ENCODE assay signal across 9 mouse cellular contexts in genomic region chr11:85323567-85324330, GRCm38 (mm10). TPM values are rescaled to one million over a fixed set of nuclear protein-coding genes. Genes with fewer than 3 reads are reported as not detected.
DNase-seq lines count a peak whose midpoint lies in the region; ATAC-seq and TF ChIP-seq lines count a peak whose summit lies in the region.
"Had no signal": no experiment of that assay in that cellular context is flagged by ENCODE, and none has a peak within 500 bp of the region (broad histone marks: within the 10 kb centered on the region; RNA-seq: fewer than 3 reads in every experiment).

No protein-coding gene starts in this region.

- H3K4me3 ChIP-seq in CH12.LX (replicated peaks in 1 of 3; ENCODE audit: low read depth in 2 of 3, low read length in 2 of 3, poor library complexity in 1 of 3) (peak overlapping the region in 1 of 3 experiments; percentile 40), myocyte (no peak overlapping the region)
- H3K4me3 ChIP-seq in forebrain, embryonic 10.5 days: no peak overlapping the region

- H3K79me2 ChIP-seq in CH12.LX (replicated peaks; ENCODE audit: control insufficient read depth, extremely low read depth, insufficient read depth, poor library complexity, severe bottlenecking): peaks cover 41% of the 10 kb centered on the region
- peaks cover 45% of the 10 kb centered on the region for H3K79me2 ChIP-seq in myocyte (ENCODE audit: control insufficient read depth, insufficient read depth)

- in situ Hi-C loops in CH12.LX (cut with MboI; ENCODE audit: low pct_ligation_motif_present, low pct_unique_long_range_greater_than_20kb, low sequenced_read_pairs): no loop called here

- no peak for TF ChIP-seq EP300 in CH12.LX (IDR thresholded peaks at IDR 0.05; ENCODE audit: low read length)

- 73% methylated on average over 9 of the region's 9 CpGs for WGBS in forebrain, embryonic 10.5 days

- H3K27ac ChIP-seq in CH12.LX (ENCODE audit: insufficient read depth, low read depth): peak overlapping the region; percentile 55; the same call in 1 of the 2 replicates
- H3K27ac ChIP-seq in forebrain, embryonic 10.5 days: no peak overlapping the region

- TF ChIP-seq RAD21 in CH12.LX (IDR thresholded peaks at IDR 0.05; ENCODE audit: low read depth, low read length): no peak

- no peak overlapping the region for H3ac ChIP-seq in myocyte (ENCODE audit: control insufficient read depth, insufficient read length)

- H3K27me3 ChIP-seq in CH12.LX (replicated peaks): no peaks in the 10 kb centered on the region
- H3K27me3 ChIP-seq in myocyte (ENCODE audit: control insufficient read depth, insufficient read depth, insufficient read length): no peaks in the 10 kb centered on the region
- no peaks in the 10 kb centered on the region for H3K27me3 ChIP-seq in forebrain, embryonic 10.5 days (ENCODE audit: poor library complexity, severe bottlenecking)

- H3K4me1 ChIP-seq in CH12.LX (ENCODE audit: control insufficient read depth in 1 of 2, insufficient read depth in 2 of 2): peaks cover 2 to 16% of the 10 kb centered on the region in 2 experiments; a peak in 2 of 4 replicates
- H3K4me1 ChIP-seq in forebrain, embryonic 10.5 days: peaks cover 10% of the 10 kb centered on the region

- no peaks in the 10 kb centered on the region for H3K9me3 ChIP-seq in CH12.LX (replicated peaks; ENCODE audit: low read length)
- no peaks in the 10 kb centered on the region for H3K9me3 ChIP-seq in forebrain, embryonic 10.5 days

- peaks cover 10 to 57% of the 10 kb centered on the region in 2 experiments for H3K36me3 ChIP-seq in CH12.LX (replicated peaks in 1 of 2; ENCODE audit: control insufficient read depth in 1 of 2, insufficient read depth in 1 of 2, low read length in 1 of 2)
- H3K36me3 ChIP-seq in myocyte (ENCODE audit: control insufficient read depth, insufficient read depth): no peaks in the 10 kb centered on the region
- peaks cover 47% of the 10 kb centered on the region for H3K36me3 ChIP-seq in forebrain, embryonic 10.5 days (replicated peaks)

- H3K4me2 ChIP-seq in CH12.LX (ENCODE audit: insufficient read depth, low read depth, poor library complexity, severe bottlenecking): peak overlapping the region; percentile 1
- H3K4me2 ChIP-seq in myocyte (ENCODE audit: low read depth): peak overlapping the region; percentile 35

- DNase-seq in layer of hippocampus, adult 9-11 months: peak; percentile 36
- no peak for DNase-seq in layer of hippocampus, postnatal 25 days (ENCODE audit: extremely low spot score in 1 of 2, low spot score in 1 of 2)
- DNase-seq in CH12.LX (ENCODE audit: extremely low read depth): peak; percentile 33
- no peak for DNase-seq in c-Kit-positive CD71-positive TER-119-positive erythroid progenitor cells, embryonic 14.5 days (ENCODE audit: low spot score)
- no peak for DNase-seq in forebrain, embryonic 10.5 days (ENCODE audit: extremely low spot score, low spot score)
- no peak for DNase-seq in layer of hippocampus, adult 9-10 months (ENCODE audit: low spot score)
- DNase-seq: lung, postnatal 14 days had no signal

- TF ChIP-seq CTCF in CH12.LX (conservative IDR thresholded peaks at IDR 0.05 in 1 of 2, IDR thresholded peaks at IDR 0.05 in 1 of 2; ENCODE audit: low read depth in 2 of 2, low read length in 2 of 2): 0 out of 4 replicates have a peak, but pooled peaks of 1 of the 2 experiments have one; percentile 9

- TF ChIP-seq POLR2A in CH12.LX (IDR thresholded peaks at IDR 0.05; ENCODE audit: low read depth, low read length) (peak; percentile 53; the same call in 1 of the 2 replicates), myocyte (IDR thresholded peaks at IDR 0.05; ENCODE audit: insufficient read length, low read depth) (no peak)

- H3K9ac ChIP-seq in CH12.LX (ENCODE audit: insufficient read depth, low read depth): 0 out of 2 replicates have a peak overlapping the region, but pooled peaks have one; percentile 28

- peak; percentile 97 for ATAC-seq in hematopoietic stem cell, adult 5-6 weeks (replicated peaks in 1 of 2; ENCODE audit: insufficient read depth in 1 of 2, low FRiP score in 2 of 2, low TSS enrichment in 1 of 2, low read depth in 1 of 2, poor library complexity in 2 of 2, severe bottlenecking in 2 of 2)

- dilution Hi-C loops in CH12.LX (cut with MboI; ENCODE audit: extremely low pct_ligation_motif_present, extremely low pct_unique_long_range_greater_than_20kb, low sequenced_read_pairs): no loop called here

TF ChIP-seq in CH12.LX, 34 proteins besides CTCF, POLR2A, EP300 and RAD21 (continues in another document):
- TF ChIP-seq PAX5 (IDR thresholded peaks at IDR 0.05; ENCODE audit: low read length): no peak
- no peak for TF ChIP-seq HCFC1 (IDR thresholded peaks at IDR 0.05; ENCODE audit: low read depth, low read length)
- TF ChIP-seq MXI1 (IDR thresholded peaks at IDR 0.05; ENCODE audit: low read depth, low read length): peak; percentile 49
- TF ChIP-seq ZKSCAN1 (IDR thresholded peaks at IDR 0.05; ENCODE audit: borderline replicate concordance, low read depth, low read length): no peak
- TF ChIP-seq MAFK (IDR thresholded peaks at IDR 0.05; ENCODE audit: insufficient replicate concordance, low read length): peak; percentile 60; the same call in 1 of the 2 replicates
- peak; percentile 85 for TF ChIP-seq TBP (conservative IDR thresholded peaks at IDR 0.05; ENCODE audit: low read depth, low read length)
- no peak for TF ChIP-seq IRF4 (IDR thresholded peaks at IDR 0.05; ENCODE audit: low read depth, low read length)
- TF ChIP-seq CHD1 (IDR thresholded peaks at IDR 0.05; ENCODE audit: low read depth, low read length): no peak
- peak; percentile 92 for TF ChIP-seq MYC (IDR thresholded peaks at IDR 0.05; ENCODE audit: low read depth, low read length)
- TF ChIP-seq ZNF384 (IDR thresholded peaks at IDR 0.05; ENCODE audit: low read depth, low read length): no peak
- TF ChIP-seq USF1 (IDR thresholded peaks at IDR 0.05; ENCODE audit: low read depth, low read length): no peak
- no peak for TF ChIP-seq JUND (conservative IDR thresholded peaks at IDR 0.05; ENCODE audit: low read depth, low read length)
- TF ChIP-seq ZC3H11A (IDR thresholded peaks at IDR 0.05; ENCODE audit: low read depth, low read length): no peak
- peak; percentile 51; the same call in 1 of the 2 replicates for TF ChIP-seq ELF1 (IDR thresholded peaks at IDR 0.05; ENCODE audit: low read depth, low read length)
- peak; percentile 5; the same call in 1 of the 2 replicates for TF ChIP-seq SIN3A (IDR thresholded peaks at IDR 0.05; ENCODE audit: low read length)
- no peak for TF ChIP-seq ETS1 (conservative IDR thresholded peaks at IDR 0.05; ENCODE audit: low read depth, low read length)
- TF ChIP-seq ZMIZ1 (IDR thresholded peaks at IDR 0.05; ENCODE audit: low read depth, low read length): no peak
- no peak for TF ChIP-seq GABPA (IDR thresholded peaks at IDR 0.05; ENCODE audit: insufficient replicate concordance, low read depth, low read length)
- no peak for TF ChIP-seq SMC3 (IDR thresholded peaks at IDR 0.05; ENCODE audit: low read depth, low read length)

TF ChIP-seq in myocyte, 11 proteins besides CTCF, POLR2A, EP300 and RAD21:
- TF ChIP-seq E2F4 (IDR thresholded peaks at IDR 0.05; ENCODE audit: insufficient read depth) (no peak), CEBPB (IDR thresholded peaks at IDR 0.05; ENCODE audit: insufficient read depth, poor library complexity, severe bottlenecking) (no peak), REST (IDR thresholded peaks at IDR 0.05; ENCODE audit: insufficient read depth, insufficient read length) (no peak), MAX (IDR thresholded peaks at IDR 0.05; ENCODE audit: low read depth) (no peak), SRF (IDR thresholded peaks at IDR 0.05; ENCODE audit: control insufficient read depth, insufficient read length, low read depth) (no peak), POLR2AphosphoS2 (IDR thresholded peaks at IDR 0.05; ENCODE audit: insufficient read length, low read depth) (no peak), MYOD1 (IDR thresholded peaks at IDR 0.05; ENCODE audit: control insufficient read depth in 1 of 3, insufficient read length in 2 of 3, low read depth in 2 of 3) (no peak), TCF12 (IDR thresholded peaks at IDR 0.05; ENCODE audit: insufficient read depth, poor library complexity, severe bottlenecking) (no peak), MYOG (IDR thresholded peaks at IDR 0.05; ENCODE audit: control insufficient read depth in 1 of 3, insufficient read depth in 1 of 3, insufficient read length in 2 of 3, low read depth in 2 of 3) (no peak), USF1 (IDR thresholded peaks at IDR 0.05; ENCODE audit: low read depth) (no peak), TCF3 (IDR thresholded peaks at IDR 0.05; ENCODE audit: insufficient read length, low read depth) (no peak)

RNA-seq across cellular contexts. Expression of gene Ppm1d, which starts 12.7 kb away (rescaled TPM):
- 10 to 100 TPM; 15.0 to 16.3 TPM for total RNA-seq in layer of hippocampus, postnatal 25 days (2021)
- total RNA-seq in CH12.LX (2012; rRNA removed) (19.0 and 20.9 TPM in 2 replicates), CH12.LX (2014; rRNA removed) (25.1 and 26.1 TPM in 2 replicates)
- polyA plus RNA-seq in CH12.LX (2012; ENCODE audit: insufficient read length, low read depth) (24.8 and 26.4 TPM in 2 replicates), myocyte (2012; fragmentation: generic; extraction: Trizol) (6.1 TPM)
- total RNA-seq in hematopoietic stem cell, adult 5-6 weeks (2017): 16.5 and 19.4 TPM in 2 replicates
- 20.6 and 20.9 TPM in 2 replicates for polyA plus RNA-seq in forebrain, embryonic 10.5 days (2016; fragmentation: Nextera tagmentation; extraction: Ambion mirVana)

RNA-seq across cellular contexts. Expression of gene Bcas3, which starts 29.2 kb away (rescaled TPM):
- total RNA-seq in layer of hippocampus, postnatal 25 days (2021): 10 to 100 TPM; 67.5 to 68.6 TPM
- 9.7 and 10.4 TPM in 2 replicates for total RNA-seq in CH12.LX (2012; rRNA removed)
- total RNA-seq in CH12.LX (2014; rRNA removed): 7.7 and 8.2 TPM in 2 replicates
- 16.9 and 21.3 TPM in 2 replicates for polyA plus RNA-seq in CH12.LX (2012; ENCODE audit: insufficient read length, low read depth)
- 18.3 and 19.2 TPM in 2 replicates for total RNA-seq in hematopoietic stem cell, adult 5-6 weeks (2017)
- 30.1 TPM for polyA plus RNA-seq in myocyte (2012; fragmentation: generic; extraction: Trizol)
- 18.7 and 19.6 TPM in 2 replicates for polyA plus RNA-seq in forebrain, embryonic 10.5 days (2016; fragmentation: Nextera tagmentation; extraction: Ambion mirVana)

Comparison
In these comparisons a context has a peak if more than half of its experiments do, and no peak if none do; other contexts are left out.
1. DNase-seq: peak in layer of hippocampus, adult 9-11 months (single experiment) and CH12.LX (single experiment); none in layer of hippocampus, postnatal 25 days (0 of 2), c-Kit-positive CD71-positive TER-119-positive erythroid progenitor cells, embryonic 14.5 days (single experiment), forebrain, embryonic 10.5 days (single experiment) and layer of hippocampus, adult 9-10 months (single experiment).